Mouse (Mus musculus): Measurements from ENCODE around the gene Cnrip1.

DNA sequence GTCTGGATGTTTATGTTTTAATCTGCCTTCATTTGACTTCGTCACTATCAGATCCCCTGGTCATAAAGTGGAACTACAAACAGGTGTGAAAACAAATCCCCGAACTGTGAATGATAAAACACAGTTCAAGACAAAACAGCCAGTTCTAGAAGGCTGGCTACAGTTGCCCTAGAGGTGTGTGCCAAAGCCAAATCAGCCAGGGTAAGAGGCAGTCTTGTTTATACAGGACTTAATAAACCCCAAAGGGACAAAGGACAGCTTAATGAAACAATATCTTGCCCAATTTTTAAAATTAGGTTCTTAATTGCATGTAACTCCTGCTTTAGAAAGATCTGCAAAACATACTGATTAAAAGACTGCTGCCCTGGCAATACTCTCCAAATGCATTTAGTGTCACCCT is 75.0 kb downstream of the Cnrip1 start:
- TF ChIP-seq POLR2A (IDR thresholded peaks at IDR 0.05; ENCODE audit: borderline replicate concordance, extremely low read depth, low read depth, low read length) (no peak), CTCF (IDR thresholded peaks at IDR 0.05; ENCODE audit: insufficient read depth, low read length) (no peak)

Data from lung, adult 2 months (tissue).